Mouse (Mus musculus) liver, embryonic 11.5 days (tissue): ENCODE results near the gene Atp8b4. TPM values are rescaled to one million over a fixed set of nuclear protein-coding genes. Genes with fewer than 3 reads are reported as not detected.

ENCODE experiments used
- ATAC-seq: fragments of 200-750 bp; cut with Nextera tagmentation; replicated peaks from 2 replicates; pipeline ENCODE4 v1.8.0; 2017; ENCODE audit warnings: moderate number of reproducible peaks, mild to moderate bottlenecking, moderate TSS enrichment, moderate library complexity; ENCODE audit not compliant: low FRiP score
- DNase-seq: peaks from one replicate; pipeline ENCODE4 v3.0.0-alpha.2; 2017; ENCODE audit warnings: low spot score
- H3K27ac ChIP-seq: fragments of 300-500 bp; sonication (generic); 2 replicates; pipeline ENCODE4 v1.5.1; 2014; ENCODE audit warnings: mild to moderate bottlenecking, low read depth, low read length, control low read depth
- H3K27me3 ChIP-seq: fragments of 300-500 bp; sonication (generic); replicated peaks from 2 replicates; pipeline ENCODE4 v1.6.1; 2014; ENCODE audit warnings: low read length, mixed read lengths; ENCODE audit not compliant: control insufficient read depth, insufficient read depth
- H3K36me3 ChIP-seq: fragments of 300-500 bp; sonication (generic); 2 replicates; pipeline ENCODE4 v1.6.1; 2014; ENCODE audit warnings: mild to moderate bottlenecking, low read length, moderate library complexity, mixed read lengths; ENCODE audit not compliant: control insufficient read depth, insufficient read depth
- H3K4me1 ChIP-seq: fragments of 300-500 bp; sonication (generic); replicated peaks from 2 replicates; pipeline ENCODE4 v1.6.1; 2014; ENCODE audit warnings: low read length, mixed read lengths; ENCODE audit not compliant: control insufficient read depth, insufficient read depth
- H3K4me2 ChIP-seq: fragments of 300-500 bp; sonication (generic); 2 replicates; pipeline ENCODE4 v1.6.1; 2014; ENCODE audit warnings: mild to moderate bottlenecking, control low read depth, moderate library complexity
- H3K4me3 ChIP-seq: fragments of 300-500 bp; sonication (generic); 2 replicates; pipeline ENCODE4 v1.5.1; 2014; ENCODE audit warnings: low read depth, low read length, control low read depth
- H3K9ac ChIP-seq: fragments of 300-500 bp; sonication (generic); 2 replicates; pipeline ENCODE4 v1.6.1; 2014; ENCODE audit warnings: low read depth, low read length, control low read depth
- H3K9me3 ChIP-seq: fragments of 300-500 bp; sonication (generic); 2 replicates; pipeline ENCODE4 v1.6.1; 2016; ENCODE audit warnings: low read length, inconsistent platforms, mixed read lengths; ENCODE audit not compliant: control insufficient read depth
- WGBS: fragments of 180-500 bp; shearing (Covaris S2); extraction: QIAGEN DNeasy Blood & Tissue Kit; methylation state at CpG from one replicate; pipeline ENCODE4 v1.1.7; 2014; 5-methylcytosine and 5-hydroxymethylcytosine counted together
- polyA plus RNA-seq: library from polyadenylated mRNA; unstranded; fragments of >200 nt; fragmentation: Nextera tagmentation; extraction: Ambion mirVana; gene quantifications from 2 replicates; pipeline ENCODE4 v1.2.1, GENCODE M21; 2014

The Atp8b4 gene
- polyA plus RNA-seq, 1 experiment from 2014 or later: 2.2 TPM

- H3K4me2 ChIP-seq: no peak overlapping the region
- no peaks in the 10 kb centered on the region for H3K9me3 ChIP-seq
- WGBS: 71% methylated on average over 15 of the region's 15 CpGs
- H3K27ac ChIP-seq: no peak overlapping the region
- H3K9ac ChIP-seq: no peak overlapping the region
- H3K4me3 ChIP-seq: no peak overlapping the region
- no peak for DNase-seq
- H3K36me3 ChIP-seq: no peaks in the 10 kb centered on the region
- no peaks in the 10 kb centered on the region; the same call in 1 of the 2 replicates for H3K4me1 ChIP-seq
- no peak for ATAC-seq
- H3K27me3 ChIP-seq: no peaks in the 10 kb centered on the region
These were observed 177.8 kb downstream of the Atp8b4 start for GRCm38 (mm10) chr2:126322631-126323031.

GRCm38 (mm10) chr2:126318071-126318470, 182.4 kb downstream of the Atp8b4 start:
- H3K4me1 ChIP-seq: no peaks in the 10 kb centered on the region; the same call in 1 of the 2 replicates
- H3K9me3 ChIP-seq: no peaks in the 10 kb centered on the region
- ATAC-seq (no peak), DNase-seq (no peak)
- no peaks in the 10 kb centered on the region for H3K36me3 ChIP-seq
- H3K4me2 ChIP-seq: no peak overlapping the region
- no peak overlapping the region for H3K4me3 ChIP-seq
- WGBS: 77% methylated on average over 6 of the region's 6 CpGs
- H3K27ac ChIP-seq: no peak overlapping the region
- no peak overlapping the region for H3K9ac ChIP-seq
- no peaks in the 10 kb centered on the region for H3K27me3 ChIP-seq

- Histone ChIP-seq H3K9ac (no peak overlapping the region), H3K4me1 (no peaks in the 10 kb centered on the region), H3K36me3 (no peaks in the 10 kb centered on the region), H3K27ac (no peak overlapping the region), H3K27me3 (no peaks in the 10 kb centered on the region), H3K4me3 (no peak overlapping the region), H3K4me2 (no peak overlapping the region), H3K9me3 (no peaks in the 10 kb centered on the region)
- DNase-seq (no peak), ATAC-seq (no peak)
- WGBS: 46% methylated on average over 3 of the region's 3 CpGs
These were observed 183.5 kb downstream of the Atp8b4 start for GRCm38 (mm10) chr2:126316942-126317341.

GRCm38 (mm10) chr2:126316346-126316745, 184.1 kb downstream of the Atp8b4 start:
- no peaks in the 10 kb centered on the region for H3K36me3 ChIP-seq
- no peak for DNase-seq
- H3K4me1 ChIP-seq: no peaks in the 10 kb centered on the region
- no peaks in the 10 kb centered on the region for H3K9me3 ChIP-seq
- no peak overlapping the region for H3K4me3 ChIP-seq
- H3K9ac ChIP-seq: no peak overlapping the region
- H3K4me2 ChIP-seq: no peak overlapping the region
- ATAC-seq: no peak
- WGBS: 76% methylated on average over 2 of the region's 2 CpGs
- no peak overlapping the region for H3K27ac ChIP-seq
- no peaks in the 10 kb centered on the region for H3K27me3 ChIP-seq

- Histone ChIP-seq H3K27ac (no peak overlapping the region), H3K27me3 (no peaks in the 10 kb centered on the region), H3K9ac (no peak overlapping the region), H3K9me3 (no peaks in the 10 kb centered on the region), H3K36me3 (no peaks in the 10 kb centered on the region), H3K4me3 (no peak overlapping the region), H3K4me2 (no peak overlapping the region), H3K4me1 (no peaks in the 10 kb centered on the region)
- no peak for DNase-seq
- no peak for ATAC-seq
- WGBS: 61% methylated on average over 1 of the region's 1 CpGs
These were observed 189.4 kb downstream of the Atp8b4 start for GRCm38 (mm10) chr2:126311056-126311455.

- 76% methylated on average over 4 of the region's 4 CpGs for WGBS
- no peak overlapping the region for H3K9ac ChIP-seq
- no peaks in the 10 kb centered on the region for H3K27me3 ChIP-seq
- H3K9me3 ChIP-seq: no peaks in the 10 kb centered on the region
- H3K36me3 ChIP-seq: no peaks in the 10 kb centered on the region
- H3K4me1 ChIP-seq: no peaks in the 10 kb centered on the region
- H3K4me3 ChIP-seq: no peak overlapping the region
- H3K4me2 ChIP-seq: no peak overlapping the region
- no peak for ATAC-seq
- no peak overlapping the region for H3K27ac ChIP-seq
- no peak for DNase-seq
These were observed 190.5 kb downstream of the Atp8b4 start for GRCm38 (mm10) chr2:126309994-126310393.

- H3K4me2 ChIP-seq: no peak overlapping the region
- no peaks in the 10 kb centered on the region for H3K4me1 ChIP-seq
- no peak overlapping the region for H3K9ac ChIP-seq
- no peaks in the 10 kb centered on the region for H3K36me3 ChIP-seq
- WGBS: 69% methylated on average over 5 of the region's 5 CpGs
- H3K27ac ChIP-seq: no peak overlapping the region
- H3K9me3 ChIP-seq: no peaks in the 10 kb centered on the region
- no peaks in the 10 kb centered on the region for H3K27me3 ChIP-seq
- ATAC-seq (no peak), DNase-seq (no peak)
- no peak overlapping the region for H3K4me3 ChIP-seq
These were observed 195.9 kb downstream of the Atp8b4 start for GRCm38 (mm10) chr2:126304621-126305020.

- H3K4me2 ChIP-seq: no peak overlapping the region
- ATAC-seq (no peak), DNase-seq (no peak)
- H3K27ac ChIP-seq: no peak overlapping the region
- no peak overlapping the region for H3K4me3 ChIP-seq
- H3K27me3 ChIP-seq: no peaks in the 10 kb centered on the region
- no peaks in the 10 kb centered on the region for H3K9me3 ChIP-seq
- no peak overlapping the region for H3K9ac ChIP-seq
- WGBS: 46% methylated on average over 3 of the region's 3 CpGs
- no peaks in the 10 kb centered on the region for H3K4me1 ChIP-seq
- H3K36me3 ChIP-seq: no peaks in the 10 kb centered on the region
These were observed 197.2 kb downstream of the Atp8b4 start for GRCm38 (mm10) chr2:126303226-126303625.

GRCm38 (mm10) chr2:126302381-126302780, 198.1 kb downstream of the Atp8b4 start:
- H3K9ac ChIP-seq: no peak overlapping the region
- no peak overlapping the region for H3K4me3 ChIP-seq
- H3K36me3 ChIP-seq: no peaks in the 10 kb centered on the region
- H3K4me2 ChIP-seq: no peak overlapping the region
- no peak overlapping the region for H3K27ac ChIP-seq
- no peaks in the 10 kb centered on the region for H3K27me3 ChIP-seq
- H3K4me1 ChIP-seq: no peaks in the 10 kb centered on the region
- no peak for DNase-seq
- ATAC-seq: no peak
- no peaks in the 10 kb centered on the region for H3K9me3 ChIP-seq
- 56% methylated on average over 3 of the region's 3 CpGs for WGBS
